Mouse (Mus musculus) ES-E14 (cell line): ENCODE results near the gene Ltb4r1.

ENCODE experiments used
- CHD2 ChIP-seq: IDR thresholded peaks from 2 replicates; pipeline ENCODE4 v1.6.1; 2014; ENCODE audit warnings: mild to moderate bottlenecking, low read depth, low read length, inconsistent platforms
- HCFC1 ChIP-seq: IDR thresholded peaks from 2 replicates; pipeline ENCODE4 v1.6.1; 2012; ENCODE audit warnings: low read length, inconsistent platforms, borderline replicate concordance; ENCODE audit not compliant: insufficient read depth
- MAFK ChIP-seq: IDR thresholded peaks from 2 replicates; pipeline ENCODE4 v1.6.1; 2014; ENCODE audit warnings: mild to moderate bottlenecking, low read depth, low read length, inconsistent platforms; ENCODE audit not compliant: insufficient read depth
- ZC3H11A ChIP-seq: IDR thresholded peaks from 2 replicates; pipeline ENCODE4 v1.6.1; 2012; ENCODE audit warnings: low read depth, mild to moderate bottlenecking, inconsistent platforms, low read length, borderline replicate concordance

GRCm38 (mm10) chr14:55722438-55722945 lies 43.3 kb upstream of the Ltb4r1 start:
- no peak for TF ChIP-seq MAFK
- TF ChIP-seq HCFC1 = no peak
- TF ChIP-seq CHD2 = no peak
- no peak for TF ChIP-seq ZC3H11A
